Mouse (Mus musculus) CD8-positive naive resting alpha-beta T cell, adult 2 months (primary cell): ENCODE data around the gene Trappc10.
"Not testable (repeated sequence)": the region's sequence is repeated elsewhere in the genome, so short reads cannot be mapped to it uniquely, and the experiment has no call there.

ENCODE experiments used
- DNase-seq, 2 experiments: peaks; one replicate each; pipeline ENCODE4 v3.0.0; 2022; ENCODE audit warnings: low read depth in 2 of 2, low spot score in 2 of 2

Gene Trappc10

DNA sequence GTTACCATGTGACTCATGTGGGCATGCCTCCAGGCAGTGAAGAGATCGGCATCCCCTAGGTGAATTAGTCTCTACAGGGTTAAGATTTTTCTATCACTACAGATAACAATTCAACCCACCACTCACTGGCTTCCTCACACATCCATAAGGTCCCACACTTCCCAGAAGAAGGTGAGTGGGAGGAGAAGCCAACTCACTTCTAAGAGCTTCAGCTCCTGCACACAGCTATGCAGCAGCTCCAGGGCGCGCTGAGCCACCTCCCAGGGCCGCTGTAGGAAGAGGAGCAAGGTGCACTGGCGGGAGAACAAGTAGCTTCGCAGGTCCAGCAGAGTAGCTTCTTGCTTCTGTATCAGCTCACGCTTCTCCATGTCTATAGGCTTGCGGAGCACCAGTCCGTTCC, 30.1 kb downstream of the Trappc10 start:
- no peak for DNase-seq

GRCm38 (mm10) chr10:78211311-78211710, 33.1 kb downstream of the Trappc10 start:
- DNase-seq: no peak

DNA sequence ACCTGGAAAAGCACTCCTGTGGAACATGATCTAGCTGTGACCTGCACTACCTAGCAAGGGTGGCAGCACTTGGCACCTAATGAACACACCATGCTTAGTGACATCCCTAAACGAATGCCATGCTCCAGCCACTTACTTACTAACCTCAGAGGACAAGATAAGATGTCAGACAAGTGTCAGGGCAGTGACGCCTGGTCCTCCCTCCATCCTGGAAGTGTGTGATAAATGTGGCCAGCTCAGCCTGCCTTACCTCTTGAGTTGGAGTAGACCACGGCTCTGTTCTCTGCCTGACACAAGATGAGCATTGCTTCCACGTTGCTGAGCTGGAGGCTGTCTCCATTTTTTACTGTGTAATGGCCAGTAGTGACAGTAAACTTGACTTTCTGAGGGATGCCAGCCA, 43.3 kb downstream of the Trappc10 start:
- no peak for DNase-seq

DNA sequence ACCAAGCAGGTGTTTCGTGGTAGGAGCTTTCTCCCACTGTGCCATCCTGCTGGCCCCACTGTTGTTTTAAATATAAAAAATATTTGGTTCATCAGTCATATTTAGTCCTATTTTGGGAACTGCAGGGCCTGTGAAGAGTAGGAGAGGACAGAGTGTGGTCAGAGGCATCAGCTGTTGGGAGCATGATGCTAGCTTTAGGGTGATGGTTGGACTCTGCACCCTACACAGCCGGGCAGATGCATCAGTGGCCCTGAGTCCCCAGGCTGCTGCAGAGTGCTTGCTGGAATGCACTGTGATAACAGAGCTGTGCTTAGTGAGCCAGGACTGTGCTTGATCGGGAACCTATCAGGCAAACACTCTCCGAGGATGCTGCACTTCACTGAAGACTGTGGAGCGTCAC, 51.5 kb downstream of the Trappc10 start:
- no peak for DNase-seq

GRCm38 (mm10) chr10:78186076-78186475, 58.4 kb downstream of the Trappc10 start:
- DNase-seq: not testable (repeated sequence)

- DNase-seq: no peak
Measured at GRCm38 (mm10) chr10:78185381-78185725, 59.1 kb downstream of the Trappc10 start.

DNA sequence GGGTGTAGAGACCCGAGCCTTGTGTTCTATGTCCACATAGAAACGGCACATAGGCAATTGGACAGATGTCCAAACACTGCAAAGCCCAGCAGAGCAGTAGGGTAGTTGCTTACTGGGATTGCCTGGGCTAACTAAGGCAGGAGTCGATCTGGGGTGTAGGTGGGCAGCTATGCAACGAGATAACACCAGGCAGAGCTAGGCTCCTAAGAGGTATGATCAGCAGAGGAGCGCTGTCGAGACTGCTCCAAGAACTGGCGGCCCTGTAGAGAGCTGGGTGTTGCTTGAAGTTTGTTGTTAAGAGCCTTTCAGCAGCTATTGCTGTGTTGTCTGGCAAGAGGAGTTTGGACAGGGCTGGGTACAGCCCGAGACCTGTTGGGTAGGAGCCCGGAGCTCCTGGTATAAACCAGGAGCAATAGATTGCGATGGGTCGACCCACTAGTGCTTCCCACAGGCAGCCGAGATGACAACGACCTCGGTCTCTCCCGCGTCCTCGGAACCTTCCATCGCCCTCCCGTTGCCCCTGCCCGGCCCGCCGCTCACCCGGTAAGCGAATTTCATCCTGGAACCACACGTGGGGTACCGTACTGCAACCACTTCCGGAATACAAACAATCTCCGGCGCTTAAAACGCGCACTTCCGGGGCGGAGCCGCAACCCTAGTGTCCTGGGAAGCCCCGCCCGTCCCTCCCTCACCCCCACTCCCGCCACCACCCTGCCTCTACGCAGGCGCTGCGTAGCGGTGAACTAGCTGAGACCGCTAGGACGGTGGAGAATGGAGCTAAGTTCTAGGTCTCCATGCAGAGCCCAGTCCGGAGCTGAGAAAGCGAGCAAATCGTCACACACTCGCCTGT, 59.7 kb downstream of the Trappc10 start, which contains the start of gene Pwp2:
Gene Pwp2, minus strand, starts transcription at position 619 of the 850 bp plus-strand sequence.
- peak; percentile 83 to 87 for DNase-seq

GRCm38 (mm10) chr10:78183577-78183976, 60.9 kb downstream of the Trappc10 start:
- no peak for DNase-seq

DNA sequence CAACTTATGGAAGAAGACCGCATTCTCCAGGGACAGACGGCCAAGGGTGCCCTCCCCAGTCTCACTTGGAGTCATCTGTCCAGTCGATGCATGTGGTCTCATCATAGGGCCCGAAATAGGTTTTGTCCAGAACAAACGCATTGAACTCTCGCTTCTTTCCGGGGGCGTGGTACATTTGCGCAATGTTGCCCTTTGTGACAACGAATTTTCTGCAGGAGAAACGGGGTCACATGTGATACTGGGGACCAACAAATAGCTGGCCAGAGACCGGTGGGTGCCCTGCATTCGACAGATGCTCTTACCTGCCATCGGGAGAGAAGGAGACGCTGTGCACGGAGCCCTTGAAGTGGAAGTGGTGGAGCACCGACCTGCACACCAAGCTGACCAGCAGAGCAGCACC, 62.1 kb downstream of the Trappc10 start:
- DNase-seq: no peak

DNA sequence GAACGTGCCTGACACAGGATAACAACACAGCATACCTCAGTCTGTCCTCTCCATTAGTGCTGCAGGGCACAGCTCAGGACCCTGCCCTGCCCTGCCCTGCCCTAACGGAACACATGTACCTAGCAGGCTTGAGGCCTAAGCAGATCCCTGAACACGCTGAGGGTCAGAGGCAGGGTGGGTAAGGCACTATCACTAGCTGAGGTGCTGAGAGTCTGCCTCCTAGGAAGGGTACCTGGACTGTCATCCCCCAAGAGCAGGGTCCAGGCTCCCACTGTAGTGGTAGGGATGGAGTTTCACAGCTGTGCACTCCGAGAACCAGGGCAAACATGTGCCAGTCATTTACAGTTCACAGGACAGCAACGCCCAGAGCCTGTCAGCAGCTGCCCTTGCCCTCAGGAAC, 70.0 kb downstream of the Trappc10 start:
- DNase-seq: no peak

- no peak for DNase-seq
Measured at GRCm38 (mm10) chr10:78171581-78171980, 72.9 kb downstream of the Trappc10 start.

DNA sequence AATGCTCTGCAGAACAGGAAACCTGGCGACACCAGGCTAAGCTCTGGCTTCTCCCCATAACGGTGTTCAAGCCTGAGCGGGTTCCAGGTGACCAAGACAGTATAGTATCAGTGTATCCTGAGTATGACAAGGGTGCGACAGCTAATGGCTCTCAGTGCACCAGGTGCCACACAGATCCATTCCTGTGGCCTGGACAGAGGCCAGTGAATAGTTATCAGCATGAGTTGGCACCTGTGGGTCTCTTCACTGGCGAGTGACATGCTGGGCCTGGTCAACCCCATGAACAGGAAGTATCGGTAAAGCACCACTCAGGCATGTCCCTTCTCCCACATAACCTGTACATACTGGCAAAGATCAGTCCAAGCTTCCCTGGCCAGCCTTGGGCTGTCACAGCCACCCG, 73.4 kb downstream of the Trappc10 start:
- DNase-seq: no peak

DNA sequence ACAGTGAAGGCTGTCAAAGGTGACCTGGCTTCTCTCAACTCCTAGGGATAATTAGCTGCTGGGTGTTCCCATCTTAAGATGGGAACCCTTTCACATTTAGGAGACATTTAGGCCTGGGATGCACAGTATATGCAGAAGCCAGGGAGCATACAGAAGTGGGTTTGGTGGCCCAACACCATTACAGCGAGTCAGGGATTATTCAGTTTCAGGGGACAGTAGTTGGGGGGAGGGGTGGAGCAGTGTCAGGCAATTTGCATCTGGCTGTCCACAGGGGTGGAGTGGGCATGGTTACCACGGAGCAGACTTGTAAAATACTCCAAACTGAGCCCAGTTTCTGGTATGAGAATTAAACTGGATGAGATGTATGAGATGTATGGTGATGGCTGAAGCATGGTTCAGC, 74.0 kb downstream of the Trappc10 start:
- DNase-seq: no peak

- peak; percentile 97 to 99 for DNase-seq
Measured at GRCm38 (mm10) chr10:78169281-78170042, 75.0 kb downstream of the Trappc10 start, which contains the start of gene D10Jhu81e. D10Jhu81e (minus strand) TSS chr10:78169782.

GRCm38 (mm10) chr10:78168792-78169191, 75.6 kb downstream of the Trappc10 start:
- DNase-seq: no peak

DNA sequence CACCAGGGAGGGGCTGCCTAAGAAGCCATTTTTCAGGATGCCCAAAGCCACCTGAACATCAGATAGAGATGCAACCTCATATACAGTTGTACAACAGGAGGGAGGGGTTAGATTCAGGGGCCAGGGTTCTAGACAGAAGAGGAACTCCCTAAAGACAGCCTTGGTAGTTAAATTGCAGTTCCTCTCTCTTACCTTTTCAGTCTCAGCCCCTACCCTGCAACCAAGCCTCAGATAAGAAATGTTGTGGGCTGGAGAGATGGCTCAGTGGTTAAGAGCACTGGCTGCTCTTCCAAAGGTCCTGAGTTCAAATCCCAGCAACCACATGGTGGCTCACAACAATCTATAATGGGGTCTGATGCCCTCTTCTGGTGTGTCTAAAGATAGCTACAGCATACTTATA, 76.7 kb downstream of the Trappc10 start:
- DNase-seq: no peak

DNA sequence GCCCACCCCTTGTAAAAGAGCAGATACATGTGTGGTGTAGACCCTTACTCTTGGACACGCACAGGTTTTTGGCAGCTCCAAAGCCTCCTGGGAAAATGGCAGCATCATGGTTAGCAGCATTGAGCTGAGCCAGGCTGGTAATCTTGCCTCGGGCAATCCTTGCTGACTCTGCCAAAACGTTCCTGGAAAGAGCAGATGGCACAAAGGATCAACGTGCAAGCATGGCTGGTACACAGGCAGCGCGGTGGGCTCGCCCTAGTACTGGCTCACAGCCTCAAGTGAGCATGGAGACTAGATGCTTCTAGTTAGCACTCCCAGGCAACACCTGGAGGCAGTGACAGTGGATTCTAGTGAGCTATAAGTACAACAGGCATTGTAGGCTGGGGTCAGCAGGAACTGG, 77.1 kb downstream of the Trappc10 start:
- DNase-seq: no peak

GRCm38 (mm10) chr10:78165256-78166005, 79.0 kb downstream of the Trappc10 start:
- no peak for DNase-seq

GRCm38 (mm10) chr10:78164786-78165185, 79.7 kb downstream of the Trappc10 start:
- DNase-seq: no peak

DNA sequence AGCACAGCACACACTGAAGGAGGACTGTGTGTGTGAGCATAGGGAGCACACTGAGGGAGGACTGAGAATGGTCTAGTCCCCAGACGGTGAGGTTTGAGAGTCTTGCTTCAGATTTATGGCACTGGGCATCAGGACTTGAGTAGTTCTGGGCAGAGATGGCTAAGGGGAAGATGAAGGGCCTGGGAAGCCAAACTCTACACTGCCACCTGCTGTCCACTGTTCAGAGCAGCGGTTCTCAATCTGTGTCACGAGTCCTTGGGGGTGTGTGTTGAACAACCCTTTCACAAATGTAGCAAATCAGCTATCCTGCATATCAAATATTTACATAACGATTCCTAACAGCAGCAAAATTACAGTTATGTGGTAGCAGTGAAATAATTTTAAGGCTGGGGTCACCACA, 80.5 kb downstream of the Trappc10 start:
- peak; percentile 52 to 71 for DNase-seq

DNA sequence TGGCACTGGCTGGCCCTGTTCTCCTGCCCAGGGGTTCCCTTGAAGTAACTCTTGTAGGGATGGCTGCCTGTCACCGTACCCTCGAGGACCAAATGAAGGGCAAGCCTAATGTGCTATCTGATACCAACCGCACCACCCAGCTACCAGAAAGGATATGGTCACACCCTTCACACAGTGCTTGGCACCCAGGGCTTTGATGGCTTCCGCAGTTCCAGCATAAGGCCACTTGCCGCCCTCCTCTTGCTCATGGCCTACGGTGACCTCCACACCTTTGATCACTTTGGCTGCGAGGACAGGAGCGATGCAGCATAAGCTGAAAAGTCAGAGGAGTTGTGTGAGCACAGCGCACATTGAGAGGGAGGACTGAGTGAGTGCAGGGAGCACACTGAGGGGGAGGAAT, 81.2 kb downstream of the Trappc10 start:
- DNase-seq: no peak

- DNase-seq: no peak
Measured at GRCm38 (mm10) chr10:78162646-78163045, 81.8 kb downstream of the Trappc10 start.
